Mouse (Mus musculus): ENCODE measurements at regions not wholly inside any gene's neighbourhood (a gene's known extent, or its start where the extent isn't known, plus 50 kb on each side); places are given as distances from the start of the nearest gene placed in this dataset.

GRCm38 (mm10) chr8:75353786-75354185 is 52.6 kb downstream of the Gm10358 start:
- H3K27ac ChIP-seq (ENCODE audit: low read depth, low read length) = no peak overlapping the region
- WGBS = 56% methylated on average over 1 of the region's 1 CpGs
- H3K4me2 ChIP-seq (ENCODE audit: low read depth) = no peak overlapping the region
- ATAC-seq (peak; percentile 54; the same call in 1 of the 2 replicates), DNase-seq (peak; percentile 51)
- H3K9ac ChIP-seq = no peak overlapping the region
- TF ChIP-seq CTCF (IDR thresholded peaks at IDR 0.05; ENCODE audit: low read depth) = peak; percentile 57
- no peaks in the 10 kb centered on the region for H3K27me3 ChIP-seq (ENCODE audit: insufficient read depth, low read length)
- H3K4me3 ChIP-seq (ENCODE audit: low read depth, low read length) = no peak overlapping the region
- H3K9me3 ChIP-seq (ENCODE audit: low read length) = no peaks in the 10 kb centered on the region
- H3K4me1 ChIP-seq (ENCODE audit: insufficient read depth) = no peaks in the 10 kb centered on the region
- H3K36me3 ChIP-seq (ENCODE audit: insufficient read depth) = no peaks in the 10 kb centered on the region

- 65% methylated on average over 1 of the region's 1 CpGs for WGBS
These were observed 56.2 kb downstream of the Gm10358 start for GRCm38 (mm10) chr8:75350141-75350540.

GRCm38 (mm10) chr8:75348047-75348446 is 58.3 kb downstream of the Gm10358 start:
- no peak overlapping the region for H3K27ac ChIP-seq (ENCODE audit: low read depth, low read length)
- no peak overlapping the region for H3K9ac ChIP-seq
- WGBS = 40% methylated on average over 1 of the region's 1 CpGs
- no peak overlapping the region for H3K4me3 ChIP-seq (ENCODE audit: low read depth, low read length)
- H3K4me2 ChIP-seq (ENCODE audit: low read depth) = no peak overlapping the region
- no peaks in the 10 kb centered on the region for H3K36me3 ChIP-seq (ENCODE audit: insufficient read depth)
- H3K9me3 ChIP-seq (ENCODE audit: low read length) = no peaks in the 10 kb centered on the region
- no peaks in the 10 kb centered on the region for H3K27me3 ChIP-seq (ENCODE audit: insufficient read depth, low read length)
- TF ChIP-seq CTCF (IDR thresholded peaks at IDR 0.05; ENCODE audit: low read depth) = no peak
- no peaks in the 10 kb centered on the region for H3K4me1 ChIP-seq (ENCODE audit: insufficient read depth)
- no peak for ATAC-seq
- no peak for DNase-seq

More at GRCm38 (mm10) chr8:75350141-75350540, 56.2 kb downstream of the Gm10358 start:
- no peak for DNase-seq
- Histone ChIP-seq H3K4me2 (ENCODE audit: low read depth) (no peak overlapping the region), H3K9me3 (ENCODE audit: low read length) (no peaks in the 10 kb centered on the region), H3K27ac (ENCODE audit: low read depth, low read length) (no peak overlapping the region), H3K9ac (no peak overlapping the region), H3K27me3 (ENCODE audit: insufficient read depth, low read length) (no peaks in the 10 kb centered on the region), H3K36me3 (ENCODE audit: insufficient read depth) (no peaks in the 10 kb centered on the region), H3K4me3 (ENCODE audit: low read depth, low read length) (no peak overlapping the region), H3K4me1 (ENCODE audit: insufficient read depth) (no peaks in the 10 kb centered on the region)
- no peak for ATAC-seq
- TF ChIP-seq CTCF (IDR thresholded peaks at IDR 0.05; ENCODE audit: low read depth) = no peak

- no peaks in the 10 kb centered on the region for H3K36me3 ChIP-seq (ENCODE audit: insufficient read depth)
- WGBS = 81% methylated on average over 1 of the region's 1 CpGs
These were observed 85.8 kb downstream of the Gm10358 start for GRCm38 (mm10) chr8:75320614-75321013.

GRCm38 (mm10) chr8:75318526-75318925 is 87.9 kb downstream of the Gm10358 start:
- no peak for TF ChIP-seq CTCF (IDR thresholded peaks at IDR 0.05; ENCODE audit: low read depth)
- H3K27me3 ChIP-seq (ENCODE audit: insufficient read depth, low read length) = no peaks in the 10 kb centered on the region
- H3K27ac ChIP-seq (ENCODE audit: low read depth, low read length) = no peak overlapping the region
- H3K4me1 ChIP-seq (ENCODE audit: insufficient read depth) = no peaks in the 10 kb centered on the region
- no peak overlapping the region for H3K4me2 ChIP-seq (ENCODE audit: low read depth)
- no peaks in the 10 kb centered on the region for H3K36me3 ChIP-seq (ENCODE audit: insufficient read depth)
- ATAC-seq (no peak), DNase-seq (no peak)
- no peak overlapping the region for H3K4me3 ChIP-seq (ENCODE audit: low read depth, low read length)
- no peak overlapping the region for H3K9ac ChIP-seq
- 31% methylated on average over 4 of the region's 4 CpGs for WGBS
- no peaks in the 10 kb centered on the region for H3K9me3 ChIP-seq (ENCODE audit: low read length)

More at GRCm38 (mm10) chr8:75320614-75321013, 85.8 kb downstream of the Gm10358 start:
- Histone ChIP-seq H3K4me1 (ENCODE audit: insufficient read depth) (no peaks in the 10 kb centered on the region), H3K9me3 (ENCODE audit: low read length) (no peaks in the 10 kb centered on the region), H3K4me2 (ENCODE audit: low read depth) (no peak overlapping the region), H3K9ac (no peak overlapping the region), H3K4me3 (ENCODE audit: low read depth, low read length) (no peak overlapping the region), H3K27ac (ENCODE audit: low read depth, low read length) (no peak overlapping the region), H3K27me3 (ENCODE audit: insufficient read depth, low read length) (no peaks in the 10 kb centered on the region)
- no peak for ATAC-seq
- no peak for DNase-seq
- no peak for TF ChIP-seq CTCF (IDR thresholded peaks at IDR 0.05; ENCODE audit: low read depth)

GRCm38 (mm10) chr8:75315886-75316285 is 90.5 kb downstream of the Gm10358 start:
- Histone ChIP-seq H3K36me3 (ENCODE audit: insufficient read depth) (no peaks in the 10 kb centered on the region), H3K4me1 (ENCODE audit: insufficient read depth) (no peaks in the 10 kb centered on the region), H3K27ac (ENCODE audit: low read depth, low read length) (no peak overlapping the region), H3K27me3 (ENCODE audit: insufficient read depth, low read length) (no peaks in the 10 kb centered on the region), H3K9ac (no peak overlapping the region), H3K9me3 (ENCODE audit: low read length) (no peaks in the 10 kb centered on the region), H3K4me2 (ENCODE audit: low read depth) (no peak overlapping the region), H3K4me3 (ENCODE audit: low read depth, low read length) (no peak overlapping the region)
- TF ChIP-seq CTCF (IDR thresholded peaks at IDR 0.05; ENCODE audit: low read depth) = peak; percentile 89
- peak; percentile 74 for DNase-seq
- 10% methylated on average over 3 of the region's 3 CpGs for WGBS
- peak; percentile 90 for ATAC-seq

- Histone ChIP-seq H3K27me3 (ENCODE audit: insufficient read depth, low read length) (no peaks in the 10 kb centered on the region), H3K9ac (no peak overlapping the region), H3K9me3 (ENCODE audit: low read length) (no peaks in the 10 kb centered on the region), H3K4me1 (ENCODE audit: insufficient read depth) (no peaks in the 10 kb centered on the region), H3K4me3 (ENCODE audit: low read depth, low read length) (no peak overlapping the region), H3K4me2 (ENCODE audit: low read depth) (no peak overlapping the region), H3K27ac (ENCODE audit: low read depth, low read length) (no peak overlapping the region), H3K36me3 (ENCODE audit: insufficient read depth) (no peaks in the 10 kb centered on the region)
- DNase-seq (no peak), ATAC-seq (no peak)
- whole genome bisulfite sequencing = 70% methylated on average over 2 of the region's 2 CpGs
- TF ChIP-seq CTCF (IDR thresholded peaks at IDR 0.05; ENCODE audit: low read depth) = no peak
These were observed 95.7 kb downstream of the Rasd2 start for GRCm38 (mm10) chr8:75309463-75309862.
